Mouse (Mus musculus) liver, adult 2 months (tissue): ENCODE results near the gene Shank2.

Source experiments
- CTCF ChIP-seq: fragments of 200-500 bp; IDR thresholded peaks from 2 replicates; pipeline ENCODE4 v1.5.1; 2011; ENCODE audit warnings: low read depth, low read length, control low read depth
- POLR2A ChIP-seq: fragments of 200-500 bp; IDR thresholded peaks from 2 replicates; pipeline ENCODE4 v1.6.1; 2011; ENCODE audit warnings: low read length, control low read depth; ENCODE audit not compliant: insufficient read depth; ENCODE audit errors: extremely low read depth

DNA sequence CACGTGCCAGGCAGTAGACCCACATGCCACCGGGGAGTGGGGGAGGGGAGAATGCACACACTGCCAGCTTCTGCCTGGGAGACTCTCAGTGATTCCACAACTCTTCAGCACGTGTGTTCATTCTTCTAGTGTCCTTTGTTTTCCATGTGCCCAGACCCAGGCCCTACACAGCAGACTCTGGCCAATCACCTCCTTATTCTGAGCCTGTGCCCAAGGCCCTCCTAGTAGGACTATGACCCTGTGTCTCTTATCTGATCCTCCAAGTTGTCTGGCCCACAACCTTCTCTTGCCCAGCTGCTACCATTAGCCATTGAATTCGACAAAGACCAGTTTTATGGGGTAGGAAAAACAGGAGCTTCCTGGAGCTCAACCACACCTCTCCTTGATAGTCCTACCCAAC, 400.8 kb downstream of the Shank2 start:
- TF ChIP-seq CTCF, result no peak
- TF ChIP-seq POLR2A, result no peak
